Mouse (Mus musculus) kidney, postnatal 0 days (tissue): ENCODE results near the gene 6030468B19Rik. TPM values are rescaled to one million over a fixed set of nuclear protein-coding genes. Genes with fewer than 3 reads are reported as not detected.

Experiments used
- ATAC-seq: fragments of 200-750 bp; cut with Nextera tagmentation; replicated peaks from 2 replicates; pipeline ENCODE4 v1.8.0; 2017; ENCODE audit warnings: low read depth, moderate number of reproducible peaks, moderate TSS enrichment, moderate library complexity; ENCODE audit not compliant: low FRiP score
- DNase-seq: peaks from one replicate; pipeline ENCODE4 v3.0.0-alpha.2; 2016; ENCODE audit warnings: low spot score
- H3K27ac ChIP-seq: fragments of 300-500 bp; sonication (generic); 2 replicates; pipeline ENCODE4 v1.5.1; 2014; ENCODE audit warnings: mild to moderate bottlenecking
- H3K27me3 ChIP-seq: fragments of 300-500 bp; sonication (generic); 2 replicates; pipeline ENCODE4 v1.6.1; 2014; ENCODE audit warnings: low read length, mixed read lengths; ENCODE audit not compliant: insufficient read depth
- H3K36me3 ChIP-seq: fragments of 300-500 bp; sonication (generic); 2 replicates; pipeline ENCODE4 v1.6.1; 2014; ENCODE audit warnings: low read length, mixed read lengths; ENCODE audit not compliant: insufficient read depth
- H3K4me1 ChIP-seq: fragments of 300-500 bp; sonication (generic); replicated peaks from 2 replicates; pipeline ENCODE4 v1.6.1; 2014; ENCODE audit warnings: antibody characterized with exemption, low read length, mixed read lengths; ENCODE audit not compliant: insufficient read depth
- H3K4me2 ChIP-seq: fragments of 300-500 bp; sonication (generic); 2 replicates; pipeline ENCODE4 v1.6.1; 2014; ENCODE audit warnings: mild to moderate bottlenecking, low read length, moderate library complexity, mixed read lengths
- H3K4me3 ChIP-seq: fragments of 300-500 bp; sonication (generic); replicated peaks from 2 replicates; pipeline ENCODE4 v1.5.1; 2014; ENCODE audit warnings: low read depth, low read length
- H3K9ac ChIP-seq: fragments of 300-500 bp; sonication (generic); 2 replicates; pipeline ENCODE4 v1.6.1; 2014; ENCODE audit warnings: low read depth, low read length
- H3K9me3 ChIP-seq: fragments of 300-500 bp; sonication (generic); replicated peaks from 2 replicates; pipeline ENCODE4 v1.6.1; 2016; ENCODE audit warnings: low read length, inconsistent platforms, mixed read lengths
- CTCF ChIP-seq: IDR thresholded peaks from 2 replicates; pipeline ENCODE4 v1.5.1; 2016; ENCODE audit warnings: antibody characterized with exemption, low read depth, mild to moderate bottlenecking, moderate library complexity
- WGBS: fragments of 180-500 bp; shearing (Covaris S2); extraction: QIAGEN DNeasy Blood & Tissue Kit; methylation state at CpG from one replicate; pipeline ENCODE4 v1.1.7; 2014; 5-methylcytosine and 5-hydroxymethylcytosine counted together
- polyA plus RNA-seq: library from polyadenylated mRNA; unstranded; fragments of >200 nt; fragmentation: Nextera tagmentation; extraction: Ambion mirVana; gene quantifications from 2 replicates; pipeline ENCODE4 v1.2.1, GENCODE M21; 2015

Gene 6030468B19Rik
- polyA plus RNA-seq, 1 experiment from 2014 or later = not detected

DNA sequence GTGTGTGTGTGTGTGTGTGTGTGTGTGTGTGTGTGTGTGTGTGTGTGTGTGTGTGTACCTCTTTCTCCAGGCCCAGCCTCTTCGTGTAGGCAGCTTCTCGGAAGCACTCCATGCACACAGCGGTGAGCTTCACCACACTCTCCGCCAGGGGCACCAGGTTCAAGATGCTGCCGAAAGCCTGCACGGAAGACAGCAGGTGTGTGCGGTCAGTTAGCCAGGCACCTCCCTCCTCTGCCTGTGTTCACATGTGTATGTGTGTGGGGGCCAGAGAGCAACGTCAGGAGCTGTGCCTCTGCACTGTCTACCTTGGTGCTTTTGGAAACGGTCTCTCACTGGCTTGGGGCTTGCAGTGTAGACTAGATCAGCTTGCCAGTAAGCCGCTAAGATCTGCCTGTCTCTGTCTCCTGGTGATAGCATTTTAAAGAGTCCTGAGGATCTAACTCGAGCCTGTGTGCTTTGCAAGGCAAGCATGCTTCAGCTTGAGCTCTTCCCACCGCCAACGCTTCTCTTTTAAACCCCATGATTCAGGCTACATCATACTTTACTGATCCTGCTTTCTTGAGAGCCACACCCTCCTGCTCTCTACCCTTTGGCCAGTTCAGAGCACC lies 19.0 kb downstream of the 6030468B19Rik start:
- H3K36me3 ChIP-seq = peaks cover 42% of the 10 kb centered on the region
- no peaks in the 10 kb centered on the region for H3K27me3 ChIP-seq
- no peak overlapping the region for H3K4me2 ChIP-seq
- no peak overlapping the region for H3K9ac ChIP-seq
- WGBS = 84% methylated on average over 13 of the region's 13 CpGs
- H3K27ac ChIP-seq = no peak overlapping the region
- ATAC-seq (no peak), DNase-seq (no peak)
- no peak for TF ChIP-seq CTCF
- H3K9me3 ChIP-seq = no peaks in the 10 kb centered on the region
- no peak overlapping the region for H3K4me3 ChIP-seq
- H3K4me1 ChIP-seq = no peaks in the 10 kb centered on the region

DNA sequence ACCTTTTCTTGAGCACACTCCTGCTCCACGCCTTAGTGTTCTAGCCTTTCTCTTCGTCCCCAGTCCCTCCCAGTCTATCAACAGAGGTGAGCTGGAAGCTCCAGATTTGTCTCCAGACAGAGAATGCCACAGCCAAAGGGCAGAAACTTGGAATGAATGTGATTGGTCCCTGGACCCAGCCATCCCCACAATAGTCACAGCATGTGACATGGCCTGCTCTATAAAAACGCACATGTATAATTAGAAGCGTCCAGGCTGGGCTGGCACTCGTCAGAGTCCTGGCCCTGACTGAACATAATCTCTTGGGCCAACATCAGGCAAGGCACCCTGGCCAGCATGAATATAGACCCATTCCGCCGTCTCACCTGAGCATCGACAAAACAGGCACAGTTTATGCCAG lies 21.6 kb downstream of the 6030468B19Rik start:
- Histone ChIP-seq H3K9ac (no peak overlapping the region), H3K4me3 (no peak overlapping the region), H3K27ac (no peak overlapping the region), H3K27me3 (no peaks in the 10 kb centered on the region), H3K4me1 (peaks cover 6% of the 10 kb centered on the region; the same call in 1 of the 2 replicates), H3K36me3 (peaks cover 35% of the 10 kb centered on the region; the same call in 1 of the 2 replicates), H3K4me2 (no peak overlapping the region), H3K9me3 (no peaks in the 10 kb centered on the region)
- no peak for TF ChIP-seq CTCF
- no peak for ATAC-seq
- no peak for DNase-seq
- WGBS = 85% methylated on average over 8 of the region's 8 CpGs

DNA sequence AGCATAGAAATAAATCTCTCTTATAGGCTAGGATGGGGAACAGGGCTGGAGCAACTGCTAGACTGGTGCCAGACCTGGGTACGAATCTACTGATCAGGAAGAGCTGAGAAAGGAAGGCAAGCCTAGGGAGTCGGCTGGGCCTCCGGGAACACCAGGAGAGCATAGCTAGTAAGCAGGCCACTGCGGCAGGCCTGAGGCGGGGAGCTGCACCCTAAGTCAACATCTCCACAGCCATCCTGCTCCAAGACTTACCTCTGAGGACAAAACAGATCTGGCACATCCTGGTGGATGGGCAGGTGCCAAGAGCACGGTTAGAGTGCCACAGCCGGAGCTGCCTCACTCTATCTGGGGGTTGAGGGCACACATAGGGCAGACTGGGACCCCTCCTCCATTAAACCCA lies 22.7 kb downstream of the 6030468B19Rik start:
- H3K9ac ChIP-seq = no peak overlapping the region
- H3K4me1 ChIP-seq = peaks cover 14% of the 10 kb centered on the region; the same call in 1 of the 2 replicates
- TF ChIP-seq CTCF = no peak
- peaks cover 29% of the 10 kb centered on the region; the same call in 1 of the 2 replicates for H3K36me3 ChIP-seq
- 94% methylated on average over 7 of the region's 7 CpGs for WGBS
- no peaks in the 10 kb centered on the region for H3K27me3 ChIP-seq
- H3K9me3 ChIP-seq = no peaks in the 10 kb centered on the region
- H3K27ac ChIP-seq = no peak overlapping the region
- no peak overlapping the region for H3K4me3 ChIP-seq
- H3K4me2 ChIP-seq = no peak overlapping the region
- ATAC-seq = no peak
- DNase-seq = no peak

DNA sequence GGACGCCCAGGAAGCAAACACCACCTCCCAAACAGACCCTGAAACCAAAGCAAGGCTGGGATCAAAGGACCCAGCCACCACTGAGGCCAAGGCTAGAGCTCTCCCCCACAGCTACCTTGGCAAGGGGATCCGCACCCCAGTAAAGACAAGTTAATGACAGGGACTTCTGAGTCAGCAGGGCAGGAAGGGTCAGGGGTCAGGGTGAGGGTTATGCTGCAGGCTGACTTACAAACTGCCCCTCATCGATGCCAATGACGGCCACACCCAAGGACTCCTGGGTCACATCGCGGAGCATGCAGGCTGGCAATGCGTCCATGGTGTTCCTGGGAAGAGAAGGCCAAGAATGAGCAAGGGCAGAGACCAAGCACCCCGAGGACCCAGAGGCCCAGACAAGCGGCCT lies 24.4 kb downstream of the 6030468B19Rik start:
- 83% methylated on average over 9 of the region's 9 CpGs for WGBS
- Histone ChIP-seq H3K36me3 (peaks cover 26% of the 10 kb centered on the region; the same call in 1 of the 2 replicates), H3K27ac (no peak overlapping the region), H3K9ac (no peak overlapping the region), H3K9me3 (no peaks in the 10 kb centered on the region), H3K27me3 (no peaks in the 10 kb centered on the region), H3K4me1 (peaks cover 22% of the 10 kb centered on the region; the same call in 1 of the 2 replicates), H3K4me2 (no peak overlapping the region), H3K4me3 (no peak overlapping the region)
- ATAC-seq = no peak
- no peak for DNase-seq
- TF ChIP-seq CTCF = no peak

DNA sequence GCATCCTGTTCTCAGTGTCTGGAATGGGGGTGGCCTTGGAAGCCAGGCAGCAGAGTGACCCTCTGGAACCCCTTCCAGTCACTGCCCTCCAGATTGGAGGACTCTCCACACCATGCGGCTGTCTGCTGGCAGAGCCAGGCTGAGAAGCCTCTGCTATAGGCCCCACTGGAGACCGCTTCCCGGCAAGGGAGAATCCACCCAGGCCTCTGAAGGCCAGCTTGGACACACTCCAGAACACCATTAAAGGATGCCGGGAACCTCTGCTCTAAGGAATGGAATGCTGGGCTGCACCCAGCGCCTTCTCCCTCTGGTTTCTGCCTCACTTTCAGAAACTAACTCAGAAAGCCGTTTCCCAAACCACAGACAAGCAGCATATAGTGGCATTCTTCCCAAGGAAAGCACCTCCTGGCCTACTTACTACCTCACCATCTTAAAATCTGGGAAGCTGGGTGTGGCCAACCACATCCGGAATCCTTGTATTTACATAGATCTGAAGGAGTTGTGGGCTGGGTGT lies 25.3 kb downstream of the 6030468B19Rik start:
- WGBS = 57% methylated on average over 7 of the region's 7 CpGs
- no peak overlapping the region for H3K4me3 ChIP-seq
- peak overlapping the region; percentile 48 for H3K27ac ChIP-seq
- H3K9ac ChIP-seq = no peak overlapping the region
- H3K36me3 ChIP-seq = peaks cover 22% of the 10 kb centered on the region; the same call in 1 of the 2 replicates
- peaks cover 22% of the 10 kb centered on the region; the same call in 1 of the 2 replicates for H3K4me1 ChIP-seq
- no peaks in the 10 kb centered on the region for H3K9me3 ChIP-seq
- no peak overlapping the region for H3K4me2 ChIP-seq
- TF ChIP-seq CTCF = no peak
- DNase-seq (peak; percentile 55), ATAC-seq (no peak)
- no peaks in the 10 kb centered on the region for H3K27me3 ChIP-seq

DNA sequence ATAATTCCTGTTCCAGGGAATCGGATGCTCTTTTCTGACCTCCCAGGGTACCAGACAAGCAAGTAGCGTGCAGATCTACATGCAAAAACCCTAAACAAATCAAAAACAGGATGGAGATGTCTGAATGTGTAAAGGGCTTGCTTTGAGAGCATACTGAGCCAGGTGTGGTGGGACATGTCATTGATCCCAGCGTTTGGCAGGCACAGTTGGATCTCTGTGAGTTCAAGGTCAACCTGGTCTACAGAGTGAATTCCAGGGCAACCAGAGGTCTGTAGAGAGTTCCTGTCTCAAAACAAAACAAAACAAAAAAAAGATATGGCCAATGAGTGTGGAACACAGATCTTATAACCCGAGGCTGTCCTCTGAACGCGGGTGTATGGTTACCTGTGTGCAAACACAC lies 26.0 kb downstream of the 6030468B19Rik start:
- H3K36me3 ChIP-seq = peaks cover 22% of the 10 kb centered on the region; the same call in 1 of the 2 replicates
- no peak overlapping the region for H3K27ac ChIP-seq
- no peak overlapping the region for H3K9ac ChIP-seq
- no peak for TF ChIP-seq CTCF
- peaks cover 26% of the 10 kb centered on the region; the same call in 1 of the 2 replicates for H3K4me1 ChIP-seq
- H3K4me3 ChIP-seq = no peak overlapping the region
- ATAC-seq = no peak
- 78% methylated on average over 6 of the region's 6 CpGs for WGBS
- H3K27me3 ChIP-seq = no peaks in the 10 kb centered on the region
- H3K4me2 ChIP-seq = no peak overlapping the region
- no peaks in the 10 kb centered on the region for H3K9me3 ChIP-seq
- no peak for DNase-seq
